Mouse (Mus musculus): ENCODE results near the gene Nup155. TPM values are rescaled to one million over a fixed set of nuclear protein-coding genes. Genes with fewer than 3 reads are reported as not detected.
"Not testable (repeated sequence)": the region's sequence is repeated elsewhere in the genome, so short reads cannot be mapped to it uniquely, and the experiment has no call there.

Nup155 gene
- 24.2 and 30.2 TPM in 2 replicates for polyA plus RNA-seq (2016; fragmentation: Nextera tagmentation; extraction: Ambion mirVana)

- DNase-seq (ENCODE audit: low spot score), result peak; percentile 93
- peaks cover 37% of the 10 kb centered on the region for H3K36me3 ChIP-seq
- H3K27me3 ChIP-seq (ENCODE audit: insufficient read depth, poor library complexity, severe bottlenecking), result no peaks in the 10 kb centered on the region
- under 1% methylated on average over 52 of the region's 54 CpGs for WGBS
- peak within 1 kb of the TSS; percentile 86 for H3K4me3 ChIP-seq
- H3K27ac ChIP-seq, result peak within 1 kb of the TSS; percentile 91
- no peaks in the 10 kb centered on the region for H3K9me3 ChIP-seq
- H3K4me1 ChIP-seq (replicated peaks), result peaks cover 18% of the 10 kb centered on the region
These were observed at the start of gene Nup155 for GRCm38 (mm10) chr15:8108966-8109743. TSS of gene Nup155 (plus strand) at chr15:8109273.

DNA sequence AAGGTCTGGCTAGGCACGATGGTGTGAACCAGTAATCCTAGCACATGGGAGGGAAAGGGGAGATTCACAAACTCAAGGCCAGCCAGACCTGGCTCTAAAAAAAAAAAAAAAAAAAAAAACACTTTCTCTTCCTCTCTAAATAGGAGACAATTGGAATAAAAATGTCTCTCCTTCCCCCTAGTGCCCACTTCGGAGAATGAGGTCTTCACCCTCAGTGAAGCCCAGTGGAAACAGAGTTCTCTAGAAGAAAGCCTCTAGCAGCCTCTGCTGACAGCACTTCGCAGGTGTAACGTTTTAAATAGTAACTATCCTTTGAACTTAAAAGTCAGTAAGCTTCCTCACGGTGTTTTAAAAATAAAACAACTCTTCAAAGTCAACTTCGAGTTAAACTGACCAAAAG, 43.9 kb upstream of the Nup155 start:
- Histone ChIP-seq H3K27me3 (ENCODE audit: insufficient read depth, poor library complexity, severe bottlenecking) (no peaks in the 10 kb centered on the region), H3K4me3 (no peak overlapping the region), H3K9me3 (no peaks in the 10 kb centered on the region), H3K4me1 (replicated peaks) (no peaks in the 10 kb centered on the region), H3K36me3 (peaks cover 63% of the 10 kb centered on the region), H3K27ac (no peak overlapping the region)
- no peak for DNase-seq (ENCODE audit: low spot score)
- WGBS, result 82% methylated on average over 6 of the region's 6 CpGs

DNA sequence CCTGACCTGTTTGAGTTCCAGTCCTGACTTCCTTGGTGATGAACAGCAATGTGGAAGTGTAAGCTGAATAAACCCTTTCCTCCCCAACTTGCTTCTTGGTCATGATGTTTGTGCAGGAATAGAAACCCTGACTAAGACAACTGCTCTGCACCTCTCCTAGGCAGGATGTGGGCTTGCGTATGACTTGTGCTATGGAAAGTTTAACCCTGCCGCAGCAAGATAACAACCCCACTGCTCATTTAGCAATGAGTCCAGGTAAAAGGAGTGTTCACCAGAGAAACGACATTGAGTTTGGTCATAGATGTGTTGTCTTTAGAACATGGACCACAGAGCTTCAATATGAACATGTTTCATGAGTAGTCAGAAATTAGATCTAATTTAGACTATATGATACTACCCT, 35.9 kb upstream of the Nup155 start:
- not testable (repeated sequence) for DNase-seq (ENCODE audit: low spot score); H3K27ac ChIP-seq; H3K27me3 ChIP-seq (ENCODE audit: insufficient read depth, poor library complexity, severe bottlenecking); H3K4me1 ChIP-seq (replicated peaks); H3K4me3 ChIP-seq; H3K9me3 ChIP-seq
- 94% methylated on average over 3 of the region's 3 CpGs for WGBS
- H3K36me3 ChIP-seq, result peaks cover 65% of the 10 kb centered on the region

- Histone ChIP-seq H3K4me1 (replicated peaks) (no peaks in the 10 kb centered on the region), H3K27ac (no peak overlapping the region), H3K4me3 (no peak overlapping the region), H3K9me3 (no peaks in the 10 kb centered on the region), H3K36me3 (peaks cover 51% of the 10 kb centered on the region), H3K27me3 (ENCODE audit: insufficient read depth, poor library complexity, severe bottlenecking) (no peaks in the 10 kb centered on the region)
- 94% methylated on average over 8 of the region's 8 CpGs for WGBS
- no peak for DNase-seq (ENCODE audit: low spot score)
These were observed 26.9 kb upstream of the Nup155 start for GRCm38 (mm10) chr15:8082139-8082538.

- Histone ChIP-seq H3K27me3 (ENCODE audit: insufficient read depth, poor library complexity, severe bottlenecking) (no peaks in the 10 kb centered on the region), H3K27ac (no peak overlapping the region), H3K9me3 (no peaks in the 10 kb centered on the region), H3K4me3 (no peak overlapping the region), H3K4me1 (replicated peaks) (no peaks in the 10 kb centered on the region), H3K36me3 (peaks cover 41% of the 10 kb centered on the region)
- DNase-seq (ENCODE audit: low spot score), result no peak
- WGBS, result 97% methylated on average over 4 of the region's 4 CpGs
These were observed 21.8 kb upstream of the Nup155 start for GRCm38 (mm10) chr15:8087293-8087692.

- no peak overlapping the region for H3K27ac ChIP-seq
- H3K27me3 ChIP-seq (ENCODE audit: insufficient read depth, poor library complexity, severe bottlenecking), result no peaks in the 10 kb centered on the region
- H3K9me3 ChIP-seq, result no peaks in the 10 kb centered on the region
- H3K36me3 ChIP-seq, result peaks cover 52% of the 10 kb centered on the region
- no peaks in the 10 kb centered on the region for H3K4me1 ChIP-seq (replicated peaks)
- no peak overlapping the region for H3K4me3 ChIP-seq
- no peak for DNase-seq (ENCODE audit: low spot score)
- WGBS, result 88% methylated on average over 3 of the region's 3 CpGs
These were observed 20.4 kb upstream of the Nup155 start for GRCm38 (mm10) chr15:8088715-8089114.

DNA sequence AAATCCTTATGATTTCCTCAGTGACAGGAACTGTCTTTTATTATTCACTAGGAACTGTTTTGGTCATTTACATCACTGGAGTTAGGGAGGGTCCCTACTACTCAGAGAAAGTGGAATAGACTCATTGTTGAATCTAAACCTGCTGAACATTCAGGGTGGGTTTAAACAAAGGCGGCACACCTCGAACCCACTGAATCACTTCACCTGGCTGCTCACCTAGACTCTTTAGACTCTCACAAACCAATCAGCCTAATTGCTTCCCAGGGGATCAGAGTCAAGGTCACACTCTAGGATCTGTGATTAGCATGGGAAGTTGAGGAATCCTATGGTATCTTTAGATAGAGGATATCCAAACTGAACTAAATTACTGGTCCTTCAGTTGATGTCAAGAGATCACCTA, 18.4 kb upstream of the Nup155 start:
- H3K27ac ChIP-seq, result no peak overlapping the region
- no peak overlapping the region for H3K4me3 ChIP-seq
- 92% methylated on average over 2 of the region's 2 CpGs for WGBS
- H3K27me3 ChIP-seq (ENCODE audit: insufficient read depth, poor library complexity, severe bottlenecking), result no peaks in the 10 kb centered on the region
- H3K36me3 ChIP-seq, result peaks cover 70% of the 10 kb centered on the region
- DNase-seq (ENCODE audit: low spot score), result no peak
- no peaks in the 10 kb centered on the region for H3K4me1 ChIP-seq (replicated peaks)
- no peaks in the 10 kb centered on the region for H3K9me3 ChIP-seq

DNA sequence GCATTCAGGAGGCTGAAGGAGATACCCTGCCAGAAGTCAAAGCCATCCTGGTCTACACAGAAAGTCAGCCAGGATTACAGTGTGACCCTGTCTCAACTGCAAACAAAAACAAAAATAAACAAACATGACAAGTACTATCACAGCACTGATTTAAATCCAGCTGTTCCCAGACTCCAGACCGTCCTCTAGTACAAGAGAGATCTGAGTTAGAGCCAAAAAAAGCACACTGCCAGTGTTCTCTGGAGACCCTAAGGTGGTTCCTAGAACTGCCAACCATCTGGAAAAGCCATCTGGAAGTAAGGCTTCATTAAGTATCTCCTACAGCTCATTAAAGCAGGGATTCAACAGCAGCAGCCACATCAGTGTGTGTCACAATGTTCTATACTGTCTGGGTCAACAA, 16.4 kb upstream of the Nup155 start:
- not testable (repeated sequence) for H3K4me3 ChIP-seq; H3K27me3 ChIP-seq (ENCODE audit: insufficient read depth, poor library complexity, severe bottlenecking); H3K9me3 ChIP-seq; H3K4me1 ChIP-seq (replicated peaks); H3K27ac ChIP-seq; DNase-seq (ENCODE audit: low spot score)
- H3K36me3 ChIP-seq, result peaks cover 70% of the 10 kb centered on the region
- WGBS, result 93% methylated on average over 1 of the region's 1 CpGs

DNA sequence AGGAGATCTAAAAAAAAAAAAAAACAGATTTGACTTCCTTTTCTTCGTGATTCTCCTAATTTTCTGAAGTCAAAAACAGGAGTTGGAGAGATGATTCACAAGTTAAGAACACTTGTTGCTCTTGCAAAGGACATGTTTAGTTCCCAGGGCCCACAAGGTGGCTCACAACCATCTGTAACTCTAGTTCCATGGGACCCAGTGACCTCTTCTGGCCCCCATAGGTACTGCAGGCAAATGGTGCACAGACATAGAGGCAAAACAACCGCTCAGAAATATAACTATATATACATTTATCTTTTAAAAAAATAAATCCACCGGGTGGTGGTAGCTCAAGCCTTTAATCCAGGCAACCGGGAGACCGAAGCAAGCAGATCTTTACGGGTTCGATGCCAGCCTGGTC, 11.2 kb upstream of the Nup155 start:
- Histone ChIP-seq H3K27ac (no peak overlapping the region), H3K27me3 (ENCODE audit: insufficient read depth, poor library complexity, severe bottlenecking) (no peaks in the 10 kb centered on the region), H3K9me3 (no peaks in the 10 kb centered on the region), H3K36me3 (peaks cover 38% of the 10 kb centered on the region), H3K4me3 (peak overlapping the region; percentile 76), H3K4me1 (replicated peaks) (peaks cover 4% of the 10 kb centered on the region)
- 26% methylated on average over 7 of the region's 7 CpGs for WGBS
- DNase-seq (ENCODE audit: low spot score), result peak; percentile 59

DNA sequence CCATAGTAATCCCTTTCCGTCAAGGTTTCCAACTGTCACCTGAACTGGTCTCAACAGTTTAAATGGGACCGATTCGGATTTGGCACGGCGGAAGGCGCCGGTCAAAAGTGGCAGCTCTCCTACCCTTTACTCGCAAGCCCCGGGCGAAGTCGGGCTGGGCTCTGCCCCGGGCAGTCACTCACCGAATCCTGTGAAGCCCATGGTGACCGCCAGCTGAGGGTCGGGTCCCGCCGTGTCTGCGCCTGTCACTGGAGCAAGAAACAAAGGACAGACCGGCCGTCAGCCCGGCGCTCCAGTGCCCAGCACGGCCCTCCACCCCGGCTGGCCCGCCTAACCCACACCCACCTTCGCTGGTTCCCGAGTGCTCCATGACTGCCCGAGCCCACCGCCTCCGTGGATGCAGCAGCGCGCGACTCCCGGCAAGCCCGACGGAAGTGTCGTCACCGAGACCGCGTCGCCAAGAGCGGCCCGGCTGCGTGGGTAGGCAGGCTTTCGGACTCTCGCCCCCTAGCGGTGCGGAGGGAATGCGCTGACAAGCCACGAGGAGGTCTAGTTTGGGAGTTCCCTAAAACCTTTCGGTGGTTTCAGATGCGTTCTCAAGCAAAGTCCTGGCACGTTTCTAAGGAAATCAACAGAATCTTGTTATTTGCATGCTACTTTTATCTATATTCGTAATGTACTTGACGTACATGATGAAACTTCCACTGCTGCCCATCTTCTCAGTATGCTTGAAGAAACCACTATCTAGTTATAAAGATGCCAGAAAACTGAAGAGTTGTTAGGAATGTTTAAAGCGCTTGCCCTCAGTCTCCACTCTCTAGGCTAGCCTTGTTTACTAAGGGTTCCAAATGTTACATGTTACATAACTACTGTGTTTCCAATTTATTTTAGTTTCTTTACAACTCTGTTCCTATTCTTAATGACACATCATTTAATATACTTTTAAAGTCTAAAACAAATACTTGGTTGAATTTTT, 10.0 kb upstream of the Nup155 start, which contains the start of gene Wdr70:
Wdr70 (minus strand) TSS at position 436 of the 976 bp plus-strand sequence.
- 2% methylated on average over 56 of the region's 56 CpGs for WGBS
- Histone ChIP-seq H3K9me3 (no peaks in the 10 kb centered on the region), H3K27ac (peak within 1 kb of the TSS; percentile 87), H3K27me3 (ENCODE audit: insufficient read depth, poor library complexity, severe bottlenecking) (no peaks in the 10 kb centered on the region), H3K4me1 (replicated peaks) (peaks cover 4% of the 10 kb centered on the region), H3K4me3 (peak within 1 kb of the TSS; percentile 76), H3K36me3 (peaks cover 27% of the 10 kb centered on the region)
- DNase-seq (ENCODE audit: low spot score), result peak; percentile 97

DNA sequence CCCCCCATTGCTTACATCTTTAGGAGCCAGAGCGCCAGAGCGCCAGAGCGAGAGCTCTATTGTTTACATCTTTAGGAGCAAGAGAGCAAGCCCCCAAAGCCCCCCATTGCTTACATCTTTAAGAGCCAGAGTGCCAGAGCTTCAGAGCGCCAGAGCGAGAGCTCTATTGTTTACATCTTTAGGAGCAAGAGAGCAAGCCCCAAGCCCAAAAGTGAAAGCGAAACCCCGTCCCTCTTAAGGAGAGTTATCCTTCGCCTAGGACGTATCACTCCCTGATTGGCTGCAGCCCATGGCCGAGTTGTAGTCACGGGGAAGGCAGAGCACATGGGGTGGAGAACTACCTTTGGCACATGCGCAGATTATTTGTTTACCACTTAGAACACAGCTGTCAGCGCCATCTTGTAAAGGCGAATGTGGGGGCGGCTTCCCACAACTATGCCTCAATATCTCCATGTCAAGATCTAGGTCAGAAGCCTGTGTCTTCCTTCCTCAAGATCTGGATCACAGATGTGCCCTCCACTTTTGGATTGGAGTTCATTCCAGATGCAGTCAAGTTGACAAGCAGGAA, 7.0 kb upstream of the Nup155 start:
- not testable (repeated sequence) for H3K27ac ChIP-seq; H3K9me3 ChIP-seq; H3K4me3 ChIP-seq; H3K4me1 ChIP-seq (replicated peaks); DNase-seq (ENCODE audit: low spot score); H3K36me3 ChIP-seq; H3K27me3 ChIP-seq (ENCODE audit: insufficient read depth, poor library complexity, severe bottlenecking)
- 87% methylated on average over 15 of the region's 15 CpGs for WGBS

DNA sequence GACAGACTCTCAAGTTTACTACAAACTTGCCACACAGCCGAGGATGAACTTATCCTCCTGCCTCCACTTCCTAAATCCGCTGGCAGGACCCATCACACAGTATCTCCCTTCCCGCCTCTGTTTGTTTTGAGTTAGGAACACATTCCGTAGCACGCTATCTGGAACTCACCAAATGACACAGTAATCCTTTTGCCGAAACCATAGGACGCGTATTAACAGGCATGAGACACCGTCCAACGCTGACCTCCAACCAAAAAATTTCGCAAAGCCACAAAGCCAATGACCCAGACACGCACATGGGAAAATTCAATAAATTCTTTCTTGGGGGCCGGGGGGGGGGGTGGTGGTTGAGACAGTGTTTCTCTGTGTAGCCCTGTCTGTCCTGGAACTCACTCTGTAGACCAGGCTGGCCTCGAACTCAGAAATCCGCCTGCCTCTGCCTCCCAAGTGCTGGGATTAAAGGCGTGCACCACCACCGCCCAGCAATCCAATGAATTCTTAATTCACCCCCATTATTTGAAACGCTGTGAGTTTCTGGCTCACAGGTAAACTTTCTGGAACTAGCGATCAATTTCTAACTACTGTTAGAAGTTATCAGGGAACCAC, 610 bp upstream of the Nup155 start:
- Histone ChIP-seq H3K27me3 (ENCODE audit: insufficient read depth, poor library complexity, severe bottlenecking) (no peaks in the 10 kb centered on the region), H3K9me3 (no peaks in the 10 kb centered on the region), H3K4me3 (peak overlapping the region; percentile 86), H3K4me1 (replicated peaks) (peaks cover 18% of the 10 kb centered on the region), H3K27ac (peak overlapping the region; percentile 91), H3K36me3 (peaks cover 30% of the 10 kb centered on the region)
- DNase-seq (ENCODE audit: low spot score), result no peak
- 62% methylated on average over 19 of the region's 19 CpGs for WGBS
